Mouse (Mus musculus) ovary, adult 2 months (tissue): ENCODE results near the gene Acadl. TPM values are rescaled to one million over a fixed set of nuclear protein-coding genes. Genes with fewer than 3 reads are reported as not detected.

Source experiments
- polyA plus RNA-seq: library from polyadenylated mRNA; depleted of rRNA; stranded (reverse); fragments of >200 nt; gene quantifications from 2 replicates; pipeline ENCODE4 v1.2.3, GENCODE M21; 2012; rRNA removed

The Acadl gene
- polyA plus RNA-seq = 30.3 and 36.9 TPM in 2 replicates

DNA sequence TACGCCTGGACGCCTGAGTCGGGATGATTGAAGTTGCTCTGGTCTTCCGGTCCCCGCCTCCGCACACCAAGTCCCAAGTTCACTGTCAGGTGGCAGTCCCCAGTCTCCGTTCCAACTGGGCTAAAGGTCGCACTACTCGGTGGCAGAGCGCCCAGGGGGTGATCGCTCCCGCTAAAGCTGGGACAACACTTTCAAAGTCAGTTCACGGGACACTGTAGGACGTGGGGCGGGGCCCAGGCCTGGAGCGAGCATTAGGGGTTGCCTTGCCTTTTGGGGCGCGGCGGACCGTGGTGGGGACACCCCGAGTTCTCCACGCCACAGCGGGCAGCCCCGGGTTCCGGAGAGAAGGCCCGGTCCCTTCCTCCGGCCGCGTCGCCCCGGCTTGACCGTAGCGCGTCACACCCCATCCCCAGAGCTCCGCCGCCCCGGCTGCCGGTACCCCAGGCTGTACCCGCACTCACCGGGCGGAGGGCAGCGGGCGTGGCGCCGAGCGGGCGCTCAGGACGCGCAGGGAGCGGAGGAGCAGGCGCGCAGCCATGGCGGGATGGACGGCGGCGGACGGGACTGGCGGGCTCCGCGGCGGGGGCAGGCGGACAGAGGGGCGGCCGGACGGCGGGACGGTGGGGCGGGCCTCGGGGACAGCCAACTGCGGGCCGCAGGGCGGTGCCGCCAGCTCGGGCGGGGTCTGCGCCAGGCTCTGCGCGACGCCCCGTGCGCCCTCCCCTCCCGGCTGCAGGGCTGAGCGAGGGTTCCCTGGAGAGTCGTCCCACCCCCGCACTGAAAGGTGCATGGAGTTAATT, at the start of gene Acadl:
Gene Acadl (minus strand): TSS at position 566 of the 800 bp plus-strand sequence.

GRCm38 (mm10) chr1:66817453-66817839, 45.6 kb downstream of the Acadl start, which contains the start of gene Kansl1l:
Gene Kansl1l (minus strand): TSS chr1:66817562.

Other genes starting within 250 kb of the Acadl start
- 18.6 and 21.6 TPM in 2 replicates for gene Rpe, start 162.4 kb downstream of the Acadl start, polyA plus RNA-seq
- 2.2 and 2.5 TPM in 2 replicates for gene Kansl1l, start 45.7 kb downstream of the Acadl start, polyA plus RNA-seq
- gene Myl1, start 82.1 kb upstream of the Acadl start, polyA plus RNA-seq = 0.63 and 0.93 TPM in 2 replicates
- gene Lancl1, start 175.6 kb upstream of the Acadl start, polyA plus RNA-seq = 83.1 and 101 TPM in 2 replicates